Mouse (Mus musculus) lung, adult 18-20 months (tissue): ENCODE measurements at regions not wholly inside any gene's neighbourhood (a gene's known extent, or its start where the extent isn't known, plus 50 kb on each side); places are given as distances from the start of the nearest gene placed in this dataset.

Experiments used
- DNase-seq, 2 experiments: peaks; one replicate each; pipeline ENCODE4 v3.0.0; 2022; ENCODE audit warnings: mixed read lengths in 2 of 2

GRCm38 (mm10) chr9:46509458-46509857 lies 189.7 kb upstream of the 4931429L15Rik start:
- DNase-seq = no peak

GRCm38 (mm10) chr9:46507036-46507435 lies 187.2 kb upstream of the 4931429L15Rik start:
- DNase-seq = no peak

DNA sequence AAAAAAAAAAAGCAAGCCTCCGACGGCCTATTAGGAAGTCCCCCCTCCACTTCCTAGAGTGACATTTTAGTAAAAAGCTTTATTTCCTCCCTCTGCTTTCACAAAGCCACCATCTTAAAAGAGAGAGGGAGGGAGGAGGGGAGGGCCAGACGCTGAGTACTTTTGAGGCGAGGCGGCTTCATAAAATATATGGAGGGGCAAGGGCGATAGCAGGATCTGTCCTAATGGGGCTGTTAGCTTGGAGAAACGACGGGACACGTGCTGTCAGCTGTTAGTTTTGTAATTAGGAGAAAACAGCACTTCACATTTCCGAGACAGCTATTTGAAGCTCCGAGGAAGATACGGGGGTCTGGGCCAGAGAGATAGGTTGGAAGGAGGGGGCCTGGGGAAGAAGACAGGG lies 184.8 kb upstream of the 4931429L15Rik start:
- no peak for DNase-seq

DNA sequence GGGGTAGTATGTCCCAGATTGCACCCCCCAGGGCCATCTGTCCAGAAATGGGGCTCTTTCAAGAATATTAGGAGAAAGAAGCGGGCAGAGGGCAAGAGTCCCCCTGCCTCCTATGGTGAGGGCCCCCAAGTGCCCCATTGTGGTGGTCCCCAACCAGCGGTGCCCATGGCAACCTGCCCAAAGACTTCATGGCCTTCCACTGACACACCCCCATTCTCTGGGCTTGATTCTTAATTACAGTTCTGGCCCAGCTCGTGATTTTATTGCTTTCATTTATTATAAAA lies 184.3 kb upstream of the 4931429L15Rik start:
- no peak for DNase-seq

DNA sequence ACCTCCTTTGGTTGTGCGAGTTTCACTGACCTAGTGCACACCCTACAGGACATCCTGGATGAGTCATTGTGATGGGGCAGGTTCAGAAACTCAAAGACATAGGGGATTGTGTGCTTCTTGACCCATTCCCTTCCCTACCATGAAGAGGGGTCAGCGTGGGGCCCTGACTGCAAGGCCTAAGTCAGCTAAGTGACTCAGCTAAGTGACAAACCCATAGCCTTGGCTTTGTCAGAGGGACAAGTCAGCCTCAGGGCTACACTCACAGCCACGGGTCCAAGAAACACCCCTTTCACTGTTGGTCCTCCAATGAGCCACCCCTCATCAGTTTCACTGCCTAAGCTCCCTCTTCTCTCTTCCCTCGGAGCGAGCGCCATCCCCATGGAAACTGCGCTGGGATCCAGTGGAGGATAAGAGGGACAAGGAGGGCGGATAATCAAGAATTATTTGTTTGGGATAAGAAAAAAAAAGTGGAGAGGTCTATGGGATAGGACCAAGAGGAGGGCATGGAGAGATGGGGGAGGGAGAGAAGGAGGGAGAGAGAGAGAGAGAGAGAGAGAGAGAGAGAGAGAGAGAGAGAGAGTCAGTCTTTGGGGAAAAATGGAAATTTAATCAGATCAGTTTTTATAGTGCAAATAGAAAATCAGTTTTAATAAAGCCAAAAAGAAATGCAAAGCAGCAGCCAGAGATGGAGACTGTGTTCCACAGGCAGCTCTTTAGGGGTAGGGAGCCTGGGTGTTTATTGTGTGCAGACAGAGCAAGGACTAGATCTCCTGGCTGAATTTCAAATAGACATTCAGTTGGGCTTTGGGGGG lies 183.7 kb upstream of the 4931429L15Rik start:
- no peak for DNase-seq

DNA sequence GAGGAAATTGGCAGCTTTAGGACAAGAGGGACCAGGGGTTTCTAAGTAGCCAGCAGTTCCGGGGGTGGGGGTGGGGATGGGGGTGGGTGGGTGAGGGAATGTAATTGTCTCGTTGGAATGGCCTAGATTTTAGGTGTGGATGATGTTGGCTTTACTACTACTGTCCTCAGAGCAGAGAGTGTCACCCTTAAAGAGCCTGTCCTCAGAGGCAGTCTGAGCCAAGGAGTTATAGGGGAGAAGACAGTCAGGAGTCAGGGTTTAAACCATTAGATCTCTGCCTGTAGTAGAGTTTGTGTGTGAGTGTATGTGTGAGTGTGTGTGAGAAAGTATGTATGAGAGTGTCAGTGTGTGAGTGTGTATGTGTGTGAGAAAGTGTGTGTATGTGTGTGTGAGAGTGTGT lies 179.6 kb upstream of the 4931429L15Rik start:
- DNase-seq = no peak

- DNase-seq = no peak
Observed at GRCm38 (mm10) chr9:46498861-46499260, 179.1 kb upstream of the 4931429L15Rik start.

DNA sequence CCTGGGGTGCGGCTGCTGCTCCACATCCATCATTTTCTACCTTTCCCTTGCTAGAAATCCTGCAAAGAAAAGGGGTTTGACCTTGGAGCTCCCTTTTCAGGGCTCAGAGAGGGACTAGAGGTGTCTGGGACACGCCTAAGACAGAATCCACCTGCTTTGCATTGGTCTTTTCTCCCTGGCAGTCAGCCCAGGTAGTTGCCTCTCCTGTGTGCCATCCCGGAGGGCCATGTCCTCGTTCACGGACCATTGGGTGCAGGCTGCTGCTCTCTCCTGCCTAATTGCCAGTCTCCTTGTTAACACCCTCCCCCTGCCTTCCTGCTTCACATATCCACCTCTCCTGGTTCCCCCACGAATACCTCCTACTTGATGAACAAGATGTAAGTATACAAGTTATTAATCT lies 175.5 kb upstream of the 4931429L15Rik start:
- DNase-seq = no peak

- no peak for DNase-seq
Observed at GRCm38 (mm10) chr9:46482859-46483443, 163.2 kb upstream of the 4931429L15Rik start.

DNA sequence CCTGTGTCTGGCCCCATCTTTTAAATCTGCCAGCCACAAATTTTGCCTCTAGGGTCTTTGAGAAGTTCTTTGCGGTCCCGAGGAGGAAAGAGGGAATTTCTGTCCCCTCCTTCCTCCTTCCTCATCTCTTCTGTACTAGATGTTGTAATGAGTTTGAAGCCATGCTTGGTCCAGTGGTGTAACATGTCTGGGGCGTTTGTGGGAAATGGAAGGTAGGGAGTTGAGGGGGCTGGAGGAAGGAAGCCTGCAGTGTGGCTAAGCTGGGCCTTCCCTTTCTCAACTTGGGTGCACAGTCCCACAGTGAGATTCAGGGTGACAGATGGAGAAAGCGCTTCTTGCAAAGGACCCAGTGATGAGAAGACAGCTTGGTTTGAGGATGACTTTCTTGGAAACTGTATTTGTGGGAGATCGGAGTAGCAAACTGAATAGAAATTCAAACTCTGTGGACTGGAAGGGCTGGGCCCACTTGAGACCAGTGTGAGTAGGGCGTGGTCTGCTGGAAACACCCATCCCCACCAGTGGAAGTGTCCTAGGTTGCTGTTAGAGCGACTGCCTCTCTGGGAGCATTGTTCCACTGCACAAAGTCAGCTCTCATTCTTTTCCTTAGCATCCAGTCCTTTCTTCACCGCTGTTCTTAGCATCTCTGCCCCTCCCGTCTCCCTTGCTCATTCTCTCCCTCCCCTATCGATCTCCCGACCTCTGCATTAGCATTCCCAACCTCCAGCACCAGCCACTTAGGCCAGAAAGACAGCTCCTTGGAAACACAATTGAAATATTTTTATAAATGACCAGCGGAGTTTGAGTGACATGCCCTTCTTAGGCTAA lies 162.5 kb upstream of the 4931429L15Rik start:
- no peak for DNase-seq

DNA sequence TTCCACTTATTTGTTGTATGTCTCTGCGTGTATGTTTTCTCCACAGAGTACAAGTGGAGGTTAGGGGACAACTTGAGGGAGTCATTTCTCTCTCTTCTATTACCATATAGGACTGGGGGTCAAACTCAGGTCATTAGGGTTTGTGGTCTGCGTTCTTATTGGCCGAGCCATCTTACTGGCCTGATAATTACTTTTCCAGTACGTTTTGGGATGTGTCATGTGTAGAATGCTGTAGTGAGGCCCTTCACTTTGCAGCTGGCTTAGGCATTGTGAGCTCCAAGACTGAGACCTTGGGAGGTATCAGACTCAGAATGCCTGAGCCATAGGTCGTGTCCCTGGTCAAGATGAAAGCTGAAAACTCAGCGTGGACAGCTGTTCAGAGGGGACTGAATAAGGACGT lies 161.7 kb upstream of the 4931429L15Rik start:
- DNase-seq = no peak

DNA sequence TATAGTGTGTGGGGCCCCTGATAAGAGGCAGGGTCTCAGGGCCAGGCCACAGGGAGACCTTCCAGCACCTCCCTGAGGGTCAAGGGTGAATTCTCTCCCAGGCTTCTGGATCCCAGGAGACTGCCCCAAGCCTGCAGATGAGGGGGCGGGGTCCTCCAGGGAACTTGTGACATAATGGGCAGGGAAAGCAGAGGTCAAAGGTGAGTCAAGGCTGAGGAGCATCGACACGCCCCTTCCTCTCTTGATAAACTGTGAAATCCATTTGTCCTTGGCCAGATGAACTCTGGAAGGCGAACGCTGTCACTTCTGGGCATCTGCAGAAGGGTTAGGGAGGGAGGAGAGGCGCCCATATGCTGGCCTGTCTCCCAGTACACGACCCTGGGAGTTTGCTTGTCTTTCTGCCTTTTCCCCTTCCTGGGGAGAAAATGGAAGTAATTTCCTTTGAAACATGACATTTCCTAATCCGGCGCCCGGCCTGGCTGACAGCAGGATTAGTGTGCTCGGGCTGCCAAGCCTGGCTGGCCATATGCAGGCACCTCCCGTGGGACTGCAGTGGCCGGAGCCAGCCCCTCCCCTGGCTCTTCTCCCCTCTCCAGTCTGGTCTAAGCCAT lies 160.4 kb upstream of the 4931429L15Rik start:
- peak; percentile 48 to 54 for DNase-seq

- DNase-seq = no peak
Observed at GRCm38 (mm10) chr9:46478611-46479010, 158.8 kb upstream of the 4931429L15Rik start.

DNA sequence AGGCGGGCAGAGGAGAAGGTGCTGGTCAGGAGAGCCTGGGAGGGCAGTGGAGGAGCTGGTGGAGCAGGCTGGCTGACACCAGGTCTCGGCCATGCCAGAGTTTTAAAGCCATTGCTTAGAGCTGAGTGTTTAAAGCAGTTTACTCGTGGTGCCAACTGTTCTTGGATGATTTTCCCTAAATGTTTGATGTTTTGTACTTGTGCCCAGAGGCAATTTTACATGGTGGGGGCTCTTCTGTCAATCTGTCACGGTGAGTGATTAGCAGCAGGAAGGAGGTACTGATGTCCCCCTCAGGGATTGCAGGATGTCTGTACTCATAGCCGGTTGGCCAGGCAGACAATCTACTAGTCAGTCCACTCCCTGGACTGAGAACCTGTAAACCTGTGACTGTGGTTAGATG lies 156.7 kb upstream of the 4931429L15Rik start:
- no peak for DNase-seq

GRCm38 (mm10) chr9:46473681-46474080 lies 153.9 kb upstream of the 4931429L15Rik start:
- DNase-seq = no peak

DNA sequence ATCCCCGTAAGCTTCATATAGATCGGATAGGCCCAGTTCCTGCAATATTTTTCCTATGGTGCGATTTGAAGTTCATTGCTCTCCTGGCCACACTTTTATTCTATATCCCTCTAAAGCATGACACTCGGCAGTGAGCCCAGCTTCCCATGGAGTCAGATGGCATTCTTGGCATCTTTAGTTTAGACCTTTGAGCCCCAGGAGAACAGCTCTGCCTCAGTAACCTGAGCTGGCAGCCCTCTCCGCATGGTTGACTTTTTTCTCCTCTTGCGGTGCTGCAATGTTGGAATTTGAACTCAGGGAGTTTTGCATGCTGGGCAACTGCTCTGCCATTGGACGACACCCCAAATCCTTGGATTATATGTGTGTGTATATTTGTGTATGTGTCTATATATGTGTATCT lies 149.7 kb upstream of the 4931429L15Rik start:
- no peak for DNase-seq

DNA sequence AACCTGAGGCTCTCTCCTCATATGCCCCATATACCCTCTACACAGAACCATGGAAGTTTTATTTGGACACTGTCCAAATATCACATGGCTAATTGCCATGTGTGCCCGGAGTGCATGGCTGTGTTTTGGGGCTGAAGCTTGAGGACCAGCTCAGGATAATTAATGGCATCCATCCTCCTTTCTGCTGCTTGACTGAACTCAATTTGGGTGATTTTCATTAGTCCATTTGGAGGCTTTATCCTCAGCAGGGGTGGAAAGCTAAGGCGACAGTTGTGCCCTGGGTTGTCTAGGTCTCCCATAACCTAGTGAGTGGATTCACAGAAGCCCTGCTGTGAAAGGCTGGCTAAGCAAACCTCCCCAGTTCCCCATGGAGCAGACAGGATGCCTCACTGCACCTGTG lies 148.5 kb upstream of the 4931429L15Rik start:
- no peak for DNase-seq

DNA sequence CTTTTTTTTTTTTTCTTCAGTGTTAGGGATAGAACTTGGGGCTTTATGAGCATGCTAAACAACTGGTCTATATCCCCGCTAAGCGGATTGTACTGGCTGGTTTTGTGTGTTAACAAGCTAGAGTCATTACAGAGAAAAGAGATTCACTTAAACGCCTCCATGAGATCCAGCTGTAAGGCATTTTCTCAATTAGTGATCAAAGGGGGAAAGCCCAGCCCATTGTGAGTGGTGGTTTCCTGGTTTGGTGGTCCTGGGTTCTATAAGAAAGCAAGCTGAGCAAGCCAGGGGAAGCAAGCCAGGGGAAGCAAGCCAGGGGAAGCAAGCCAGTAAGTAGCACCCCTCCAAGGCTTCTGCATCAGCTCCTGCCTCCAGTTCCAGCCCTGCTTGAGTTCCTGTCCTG lies 147.9 kb upstream of the 4931429L15Rik start:
- DNase-seq = no peak

DNA sequence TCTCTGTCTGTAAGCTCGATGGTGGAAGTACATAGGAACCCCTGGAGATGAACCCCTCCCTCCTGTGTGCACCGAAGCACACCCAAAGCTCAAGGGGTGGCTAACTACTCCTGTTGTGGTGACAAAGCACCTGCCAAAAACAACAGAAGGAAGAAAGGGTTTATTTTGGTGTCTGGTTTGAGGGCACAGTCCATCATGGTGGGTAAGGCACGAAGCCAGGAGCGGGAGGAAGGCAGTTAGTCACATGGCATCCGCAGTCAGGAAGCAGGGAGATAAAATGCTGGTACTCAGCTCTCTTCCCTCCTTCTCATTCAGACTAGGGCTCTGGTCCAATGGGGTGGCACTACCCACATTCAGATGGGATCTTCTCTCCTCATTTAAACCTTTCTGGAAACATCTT lies 142.9 kb upstream of the 4931429L15Rik start:
- no peak for DNase-seq

DNA sequence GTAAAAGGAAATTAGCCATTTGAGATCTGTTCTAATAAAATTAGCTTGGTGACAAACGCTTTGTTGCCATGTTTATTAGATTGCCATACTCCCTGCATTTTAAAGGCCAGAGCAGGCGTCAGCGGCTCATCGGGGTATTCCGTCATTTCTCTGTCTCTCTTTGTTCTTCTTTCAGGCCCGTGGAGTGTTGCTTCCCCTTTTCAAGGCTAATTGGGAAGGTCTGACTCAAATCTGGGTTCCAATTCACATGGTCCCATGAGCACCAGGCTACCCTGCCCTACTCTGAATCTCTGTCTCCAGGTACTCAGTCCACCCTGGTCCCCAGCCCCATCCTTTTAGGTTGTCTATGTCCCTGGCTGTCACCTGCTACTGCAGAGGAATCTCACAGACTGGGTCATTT lies 138.2 kb upstream of the 4931429L15Rik start:
- DNase-seq = no peak

GRCm38 (mm10) chr9:46454807-46455610 lies 135.2 kb upstream of the 4931429L15Rik start:
- DNase-seq = no peak
